Mouse (Mus musculus) testis, postnatal 14 days (tissue): ENCODE measurements around the gene Slc12a1.

ENCODE experiments used
- DNase-seq: peaks from one replicate; pipeline ENCODE4 v3.0.0; 2021; ENCODE audit warnings: low spot score

Gene Slc12a1

GRCm38 (mm10) chr2:125208894-125209596, 56.7 kb downstream of the Slc12a1 start:
- no peak for DNase-seq

GRCm38 (mm10) chr2:125211831-125212510, 59.7 kb downstream of the Slc12a1 start:
- no peak for DNase-seq

- DNase-seq, result peak; percentile 40
These were observed 62.3 kb downstream of the Slc12a1 start for GRCm38 (mm10) chr2:125214592-125214991.

- DNase-seq, result no peak
These were observed 65.0 kb downstream of the Slc12a1 start for GRCm38 (mm10) chr2:125217286-125217685.

GRCm38 (mm10) chr2:125218566-125218965, 66.3 kb downstream of the Slc12a1 start:
- DNase-seq, result no peak

- no peak for DNase-seq
These were observed 67.0 kb downstream of the Slc12a1 start for GRCm38 (mm10) chr2:125219268-125219667.

GRCm38 (mm10) chr2:125221673-125222072, 69.4 kb downstream of the Slc12a1 start:
- no peak for DNase-seq

GRCm38 (mm10) chr2:125228472-125229409, 76.4 kb downstream of the Slc12a1 start:
- no peak for DNase-seq

- no peak for DNase-seq
These were observed 79.9 kb downstream of the Slc12a1 start for GRCm38 (mm10) chr2:125232183-125232582.

GRCm38 (mm10) chr2:125233537-125233936, 81.2 kb downstream of the Slc12a1 start:
- no peak for DNase-seq

- no peak for DNase-seq
These were observed 81.7 kb downstream of the Slc12a1 start for GRCm38 (mm10) chr2:125234049-125234448.

- no peak for DNase-seq
These were observed 93.4 kb downstream of the Slc12a1 start for GRCm38 (mm10) chr2:125245545-125246285.

GRCm38 (mm10) chr2:125246669-125247068, 94.4 kb downstream of the Slc12a1 start:
- DNase-seq, result no peak

GRCm38 (mm10) chr2:125247108-125247961, 95.0 kb downstream of the Slc12a1 start, which contains the start of gene Dut:
TSS of gene Dut (plus strand) at chr2:125247190.
- peak; percentile 97 for DNase-seq

- DNase-seq, result no peak
These were observed 95.6 kb downstream of the Slc12a1 start for GRCm38 (mm10) chr2:125247962-125248235.

- no peak for DNase-seq
These were observed 96.0 kb downstream of the Slc12a1 start for GRCm38 (mm10) chr2:125248256-125248655.

- DNase-seq, result no peak
These were observed 97.0 kb downstream of the Slc12a1 start for GRCm38 (mm10) chr2:125249339-125249738.

- no peak for DNase-seq
These were observed 97.6 kb downstream of the Slc12a1 start for GRCm38 (mm10) chr2:125249874-125250273.

- no peak for DNase-seq
These were observed 99.5 kb downstream of the Slc12a1 start for GRCm38 (mm10) chr2:125251781-125252180.

- no peak for DNase-seq
These were observed 100.0 kb downstream of the Slc12a1 start for GRCm38 (mm10) chr2:125252275-125252674.

GRCm38 (mm10) chr2:125253699-125254098, 101.4 kb downstream of the Slc12a1 start:
- DNase-seq, result no peak
